In the genomic region with DNA sequence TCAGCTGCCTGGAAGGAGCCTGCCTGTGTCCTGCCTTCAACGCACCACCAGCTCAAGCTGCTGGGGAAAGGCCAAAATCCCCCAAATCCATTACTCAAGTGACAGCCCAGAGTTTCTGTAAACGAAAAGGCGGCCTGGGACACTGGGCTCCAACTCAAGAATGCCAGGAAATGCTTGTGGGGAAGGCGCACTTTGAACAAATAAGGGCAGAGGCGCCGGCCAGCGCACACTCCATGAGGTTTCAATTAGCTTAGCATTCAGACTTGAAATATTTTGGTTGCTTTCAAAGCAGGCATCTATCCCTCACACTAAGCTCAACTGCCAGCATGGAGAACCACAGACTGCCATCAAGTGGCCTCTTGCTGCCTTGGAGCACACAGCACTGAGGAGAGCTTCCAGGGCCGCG, we compare ENCODE assay signal across 8 mouse cellular contexts. TPM values are rescaled to one million over a fixed set of nuclear protein-coding genes. Genes with fewer than 3 reads are reported as not detected.
A peak's percentile ranks its signal among the peaks of the same experiment; 100 is the strongest.
DNase-seq lines count a peak whose midpoint lies in the region; ATAC-seq and TF ChIP-seq lines count a peak whose summit lies in the region.

No protein-coding gene starts in this region.

- H3K9me3 ChIP-seq in forebrain, embryonic 16.5 days (ENCODE audit: control insufficient read depth, low read length) = no peaks in the 10 kb centered on the region
- no peaks in the 10 kb centered on the region for H3K9me3 ChIP-seq in hindbrain, postnatal 0 days (ENCODE audit: low read length)
- no peaks in the 10 kb centered on the region for H3K9me3 ChIP-seq in liver, embryonic 11.5 days (ENCODE audit: control insufficient read depth, low read length)
- no peaks in the 10 kb centered on the region for H3K9me3 ChIP-seq in neural tube, embryonic 14.5 days (ENCODE audit: control insufficient read depth, low read length)

- H3K4me1 ChIP-seq in forebrain, embryonic 16.5 days (replicated peaks; ENCODE audit: control insufficient read depth, insufficient read depth, low read length) = peaks cover 4% of the 10 kb centered on the region; the same call in 1 of the 2 replicates
- peaks cover 7% of the 10 kb centered on the region for H3K4me1 ChIP-seq in hindbrain, postnatal 0 days (ENCODE audit: insufficient read depth, low read length)
- H3K4me1 ChIP-seq in liver, embryonic 11.5 days (replicated peaks; ENCODE audit: control insufficient read depth, insufficient read depth, low read length) = peaks cover 61% of the 10 kb centered on the region
- 0 out of 2 replicates have a peak, but pooled peaks cover 6% of the 10 kb centered on the region for H3K4me1 ChIP-seq in neural tube, embryonic 14.5 days (ENCODE audit: control insufficient read depth, insufficient read depth, low read length)

- 67% methylated on average over 9 of the region's 9 CpGs for WGBS in forebrain, embryonic 16.5 days
- WGBS in hindbrain, postnatal 0 days = 50% methylated on average over 9 of the region's 9 CpGs
- WGBS in liver, embryonic 11.5 days = 60% methylated on average over 9 of the region's 9 CpGs
- 61% methylated on average over 9 of the region's 9 CpGs for WGBS in neural tube, embryonic 14.5 days

- DNase-seq in left cerebral cortex, adult 2 months (ENCODE audit: extremely low spot score in 1 of 2, low spot score in 2 of 2) = no peak
- DNase-seq in left cerebral cortex, adult 11 months (ENCODE audit: low spot score) = no peak
- DNase-seq in hindbrain, postnatal 0 days (ENCODE audit: low spot score) = peak; percentile 65
- DNase-seq in liver, embryonic 11.5 days (ENCODE audit: low spot score) = no peak
- DNase-seq in frontal cortex, adult 2 months (ENCODE audit: extremely low spot score in 1 of 2, low spot score in 1 of 2) = no peak
- no peak for DNase-seq in thymus, adult 18-20 months

- H3K9ac ChIP-seq in forebrain, embryonic 16.5 days (replicated peaks; ENCODE audit: low read depth, low read length) = no peak overlapping the region
- no peak overlapping the region for H3K9ac ChIP-seq in hindbrain, postnatal 0 days (replicated peaks; ENCODE audit: low read length)
- peak overlapping the region; percentile 41; the same call in 1 of the 2 replicates for H3K9ac ChIP-seq in liver, embryonic 11.5 days (ENCODE audit: low read depth, low read length)
- no peak overlapping the region for H3K9ac ChIP-seq in neural tube, embryonic 14.5 days (replicated peaks; ENCODE audit: low read depth, low read length)

- H3K27ac ChIP-seq in left cerebral cortex, adult 2 months = peak overlapping the region; percentile 50; the same call in 1 of the 2 replicates
- H3K27ac ChIP-seq in forebrain, embryonic 16.5 days (ENCODE audit: low read length) = no peak overlapping the region
- peak overlapping the region; percentile 62; the same call in 1 of the 2 replicates for H3K27ac ChIP-seq in hindbrain, postnatal 0 days
- H3K27ac ChIP-seq in liver, embryonic 11.5 days (ENCODE audit: low read depth, low read length) = peak overlapping the region; percentile 69; the same call in 1 of the 2 replicates
- peak overlapping the region; percentile 52; the same call in 1 of the 2 replicates for H3K27ac ChIP-seq in neural tube, embryonic 14.5 days (ENCODE audit: low read depth, low read length)

- peaks cover 30% of the 10 kb centered on the region for H3K36me3 ChIP-seq in forebrain, embryonic 16.5 days (ENCODE audit: control insufficient read depth, insufficient read depth)
- H3K36me3 ChIP-seq in hindbrain, postnatal 0 days (ENCODE audit: insufficient read depth, low read length) = peaks cover 63% of the 10 kb centered on the region
- H3K36me3 ChIP-seq in liver, embryonic 11.5 days (ENCODE audit: control insufficient read depth, insufficient read depth, low read length) = peaks cover 46% of the 10 kb centered on the region
- H3K36me3 ChIP-seq in neural tube, embryonic 14.5 days (ENCODE audit: control insufficient read depth, insufficient read depth, low read length) = peaks cover 67% of the 10 kb centered on the region

- H3K4me2 ChIP-seq in forebrain, embryonic 16.5 days (ENCODE audit: low read length) = no peak overlapping the region
- no peak overlapping the region for H3K4me2 ChIP-seq in hindbrain, postnatal 0 days (ENCODE audit: low read depth, low read length)
- peak overlapping the region; percentile 37 for H3K4me2 ChIP-seq in liver, embryonic 11.5 days
- H3K4me2 ChIP-seq in neural tube, embryonic 14.5 days (ENCODE audit: low read depth, low read length) = no peak overlapping the region

- peak; percentile 28; the same call in 1 of the 2 replicates for ATAC-seq in forebrain, embryonic 16.5 days
- ATAC-seq in hindbrain, postnatal 0 days = peak; percentile 64
- no peak for ATAC-seq in liver, embryonic 11.5 days (replicated peaks; ENCODE audit: low FRiP score)
- ATAC-seq in neural tube, embryonic 14.5 days (ENCODE audit: low read depth) = no peak

- TF ChIP-seq CTCF in left cerebral cortex, adult 2 months (IDR thresholded peaks at IDR 0.05) = no peak; the same call in 1 of the 2 replicates
- TF ChIP-seq CTCF in hindbrain, postnatal 0 days (IDR thresholded peaks at IDR 0.05; ENCODE audit: low read depth) = peak; percentile 43

- intact Hi-C loops in left cerebral cortex, adult 2 months (cut with DNase I) = no loop called here

- no peaks in the 10 kb centered on the region for H3K27me3 ChIP-seq in forebrain, embryonic 16.5 days (replicated peaks; ENCODE audit: control insufficient read depth, insufficient read depth, low read length)
- no peaks in the 10 kb centered on the region for H3K27me3 ChIP-seq in hindbrain, postnatal 0 days (ENCODE audit: insufficient read depth, low read length)
- H3K27me3 ChIP-seq in liver, embryonic 11.5 days (replicated peaks; ENCODE audit: control insufficient read depth, insufficient read depth, low read length) = no peaks in the 10 kb centered on the region
- no peaks in the 10 kb centered on the region for H3K27me3 ChIP-seq in neural tube, embryonic 14.5 days (ENCODE audit: control insufficient read depth, insufficient read depth, low read length)

- H3K4me3 ChIP-seq in left cerebral cortex, adult 2 months = no peak overlapping the region
- no peak overlapping the region for H3K4me3 ChIP-seq in forebrain, embryonic 16.5 days (replicated peaks; ENCODE audit: low read length)
- no peak overlapping the region for H3K4me3 ChIP-seq in hindbrain, postnatal 0 days (ENCODE audit: low read length)
- no peak overlapping the region for H3K4me3 ChIP-seq in liver, embryonic 11.5 days (ENCODE audit: low read depth, low read length)
- H3K4me3 ChIP-seq in neural tube, embryonic 14.5 days (ENCODE audit: low read depth, low read length) = no peak overlapping the region

RNA-seq across cellular contexts. Expression of gene Kctd10, which starts 9.9 kb away (rescaled TPM):
- 10 to 100 TPM; 56.8 to 58.8 TPM for total RNA-seq in left cerebral cortex, adult 2 months (2021)
- polyA plus RNA-seq in forebrain, embryonic 16.5 days (2015; fragmentation: Nextera tagmentation; extraction: Ambion mirVana) = 90.4 and 98.5 TPM in 2 replicates
- 43.2 and 43.8 TPM in 2 replicates for total RNA-seq in hindbrain, postnatal 0 days (2014; rRNA removed)
- 47.5 and 48.0 TPM in 2 replicates for polyA plus RNA-seq in hindbrain, postnatal 0 days (2015; fragmentation: Nextera tagmentation; extraction: Ambion mirVana)
- 59.1 and 64.1 TPM in 2 replicates for polyA plus RNA-seq in liver, embryonic 11.5 days (2014; fragmentation: Nextera tagmentation; extraction: Ambion mirVana)
- polyA plus RNA-seq in neural tube, embryonic 14.5 days (2014; fragmentation: Nextera tagmentation; extraction: Ambion mirVana) = 42.4 and 65.1 TPM in 2 replicates
- 56.8 and 57.4 TPM in 2 replicates for polyA plus RNA-seq in frontal cortex, adult 2 months (2012; rRNA removed)

RNA-seq across cellular contexts. Expression of gene Ube3b, which starts 10.0 kb away (rescaled TPM):
- 10 to 100 TPM; 79.6 to 83.8 TPM for total RNA-seq in left cerebral cortex, adult 2 months (2021)
- 44.9 and 47.5 TPM in 2 replicates for polyA plus RNA-seq in forebrain, embryonic 16.5 days (2015; fragmentation: Nextera tagmentation; extraction: Ambion mirVana)
- 67.5 and 69.9 TPM in 2 replicates for total RNA-seq in hindbrain, postnatal 0 days (2014; rRNA removed)
- 31.1 and 31.4 TPM in 2 replicates for polyA plus RNA-seq in hindbrain, postnatal 0 days (2015; fragmentation: Nextera tagmentation; extraction: Ambion mirVana)
- 41.1 and 41.4 TPM in 2 replicates for polyA plus RNA-seq in liver, embryonic 11.5 days (2014; fragmentation: Nextera tagmentation; extraction: Ambion mirVana)
- 46.7 and 53.3 TPM in 2 replicates for polyA plus RNA-seq in neural tube, embryonic 14.5 days (2014; fragmentation: Nextera tagmentation; extraction: Ambion mirVana)
- 80.8 and 85.5 TPM in 2 replicates for polyA plus RNA-seq in frontal cortex, adult 2 months (2012; rRNA removed)

Comparison
In these comparisons a context has a peak if more than half of its experiments do, and no peak if none do; other contexts are left out.
1. ATAC-seq: peak in forebrain, embryonic 16.5 days (single experiment) and hindbrain, postnatal 0 days (single experiment); none in liver, embryonic 11.5 days (single experiment) and neural tube, embryonic 14.5 days (single experiment).